ENCODE assay signal across 9 mouse cellular contexts in the genomic region with DNA sequence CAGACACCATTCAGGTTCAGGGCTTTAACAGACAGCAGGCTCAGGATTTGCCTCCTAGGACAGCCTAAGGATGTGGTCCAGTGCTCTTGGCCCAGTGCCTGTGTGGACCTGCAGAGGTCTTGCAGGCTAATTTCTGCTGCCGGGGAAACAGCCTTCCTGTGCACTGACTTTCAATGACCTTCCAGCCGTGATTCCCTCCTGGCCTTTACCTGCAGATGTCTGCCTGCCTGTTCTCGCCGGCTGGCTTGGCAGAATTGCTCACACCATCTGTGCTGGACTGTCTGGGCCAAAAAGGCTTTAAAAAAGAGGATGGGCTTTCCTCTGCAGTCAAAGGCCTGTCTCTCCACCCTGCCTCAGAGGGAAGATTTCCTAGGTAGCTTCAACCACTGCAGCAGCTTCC.
DNase-seq lines count a peak whose midpoint lies in the region; ATAC-seq lines count a peak whose summit lies in the region.
"Had no signal": no experiment of that assay in that cellular context is flagged by ENCODE, and none has a peak within 500 bp of the region (broad histone marks: within the 10 kb centered on the region; RNA-seq: fewer than 3 reads in every experiment).

No protein-coding gene starts in this region.

- no peak overlapping the region for H3K4me3 ChIP-seq in forebrain, embryonic 13.5 days
- no peak overlapping the region for H3K4me3 ChIP-seq in forebrain, embryonic 12.5 days (replicated peaks)

- H3K36me3 ChIP-seq in forebrain, embryonic 13.5 days (ENCODE audit: poor library complexity, severe bottlenecking) = no peaks in the 10 kb centered on the region
- no peaks in the 10 kb centered on the region for H3K36me3 ChIP-seq in forebrain, embryonic 12.5 days (replicated peaks)

- H3K9ac ChIP-seq in forebrain, embryonic 13.5 days = no peak overlapping the region
- no peak overlapping the region for H3K9ac ChIP-seq in forebrain, embryonic 12.5 days
- H3K9ac ChIP-seq: liver, embryonic 14.5 days had no signal

- WGBS in forebrain, embryonic 13.5 days = 64% methylated on average over 4 of the region's 4 CpGs
- WGBS in forebrain, embryonic 12.5 days = 29% methylated on average over 4 of the region's 4 CpGs

- peaks cover 6% of the 10 kb centered on the region for H3K4me1 ChIP-seq in forebrain, embryonic 13.5 days
- H3K4me1 ChIP-seq in forebrain, embryonic 12.5 days = peaks cover 2% of the 10 kb centered on the region; the same call in 1 of the 2 replicates

- H3K9me3 ChIP-seq in forebrain, embryonic 13.5 days (replicated peaks) = no peaks in the 10 kb centered on the region
- H3K9me3 ChIP-seq in forebrain, embryonic 12.5 days = no peaks in the 10 kb centered on the region

- H3K27ac ChIP-seq in forebrain, embryonic 13.5 days = no peak overlapping the region
- H3K27ac ChIP-seq in forebrain, embryonic 12.5 days = no peak overlapping the region
- H3K27ac ChIP-seq: liver, embryonic 14.5 days had no signal

- DNase-seq in right cerebral cortex, postnatal 10 days (ENCODE audit: low spot score in 2 of 2) = peak; percentile 27 to 41
- no peak for DNase-seq in right cerebral cortex, postnatal 14 days
- DNase-seq in kidney, adult 9 months = peak; percentile 80
- peak; percentile 3 for DNase-seq in retina, postnatal 1 day
- no peak for DNase-seq in gastrocnemius, postnatal 25 days
- DNase-seq in thymus, postnatal 4 days = no peak

- no peaks in the 10 kb centered on the region for H3K27me3 ChIP-seq in forebrain, embryonic 13.5 days
- no peaks in the 10 kb centered on the region for H3K27me3 ChIP-seq in forebrain, embryonic 12.5 days

- peak; percentile 43; the same call in 1 of the 2 replicates for ATAC-seq in forebrain, embryonic 13.5 days
- ATAC-seq in forebrain, embryonic 12.5 days (ENCODE audit: low FRiP score) = no peak

- H3K4me2 ChIP-seq in forebrain, embryonic 13.5 days = no peak overlapping the region
- H3K4me2 ChIP-seq in forebrain, embryonic 12.5 days = no peak overlapping the region

Comparison
In these comparisons a context has a peak if more than half of its experiments do, and no peak if none do; other contexts are left out.
1. DNase-seq: peak in right cerebral cortex, postnatal 10 days (2 of 2), kidney, adult 9 months (single experiment) and retina, postnatal 1 day (single experiment); none in right cerebral cortex, postnatal 14 days (single experiment), gastrocnemius, postnatal 25 days (single experiment) and thymus, postnatal 4 days (single experiment).